In genomic region chr9:14365481-14366125, GRCm38 (mm10) we compare ENCODE assay signal across 10 mouse cellular contexts. TPM values are rescaled to one million over a fixed set of nuclear protein-coding genes. Genes with fewer than 3 reads are reported as not detected.
DNase-seq lines count a peak whose midpoint lies in the region; ATAC-seq and TF ChIP-seq lines count a peak whose summit lies in the region.
"Had no signal": no experiment of that assay in that cellular context is flagged by ENCODE, and none has a peak within 500 bp of the region (broad histone marks: within the 10 kb centered on the region; RNA-seq: fewer than 3 reads in every experiment).

No protein-coding gene starts in this region.

- H3K27ac ChIP-seq in intestine, embryonic 15.5 days: no peak overlapping the region
- no peak overlapping the region for H3K27ac ChIP-seq in intestine, postnatal 0 days (ENCODE audit: low read depth, low read length)
- H3K27ac ChIP-seq in kidney, adult 2 months (ENCODE audit: insufficient read depth, low read depth, low read length): peak overlapping the region; percentile 18
- no peak overlapping the region for H3K27ac ChIP-seq in hindbrain, embryonic 12.5 days

- peak; percentile 32; the same call in 1 of the 2 replicates for ATAC-seq in intestine, embryonic 15.5 days
- no peak for ATAC-seq in intestine, postnatal 0 days
- peak; percentile 55 for ATAC-seq in common myeloid progenitor, adult 5-6 weeks (replicated peaks; ENCODE audit: low read depth, poor library complexity, severe bottlenecking)
- 0 out of 2 replicates have a peak, but pooled peaks have one; percentile 17 for ATAC-seq in neutrophil, adult 5-6 weeks (ENCODE audit: extremely low read depth, insufficient number of reproducible peaks, low FRiP score, poor library complexity, severe bottlenecking)
- no peak for ATAC-seq in hindbrain, embryonic 12.5 days (ENCODE audit: low FRiP score)

- no peak overlapping the region for H3K9ac ChIP-seq in intestine, embryonic 15.5 days
- no peak overlapping the region for H3K9ac ChIP-seq in intestine, postnatal 0 days (ENCODE audit: low read depth, low read length)
- H3K9ac ChIP-seq in hindbrain, embryonic 12.5 days: no peak overlapping the region

- 0 out of 2 replicates have a peak, but pooled peaks cover 3% of the 10 kb centered on the region for H3K4me1 ChIP-seq in intestine, embryonic 15.5 days (replicated peaks)
- H3K4me1 ChIP-seq in intestine, postnatal 0 days (replicated peaks; ENCODE audit: control insufficient read depth, insufficient read depth, low read length): no peaks in the 10 kb centered on the region
- no peaks in the 10 kb centered on the region for H3K4me1 ChIP-seq in kidney, adult 2 months (ENCODE audit: control insufficient read depth, insufficient read depth, low read length)
- peaks cover 7% of the 10 kb centered on the region; the same call in 1 of the 2 replicates for H3K4me1 ChIP-seq in hindbrain, embryonic 12.5 days

- H3K4me3 ChIP-seq in intestine, embryonic 15.5 days (replicated peaks): no peak overlapping the region
- no peak overlapping the region for H3K4me3 ChIP-seq in intestine, postnatal 0 days (ENCODE audit: low read depth, low read length)
- H3K4me3 ChIP-seq in kidney, adult 2 months (ENCODE audit: insufficient read depth, low read depth, low read length): no peak overlapping the region
- H3K4me3 ChIP-seq in hindbrain, embryonic 12.5 days: no peak overlapping the region

- TF ChIP-seq POLR2A in kidney, adult 2 months (IDR thresholded peaks at IDR 0.05; ENCODE audit: low read depth, low read length): no peak

- WGBS in intestine, embryonic 15.5 days: 53% methylated on average over 4 of the region's 4 CpGs
- 53% methylated on average over 4 of the region's 4 CpGs for WGBS in intestine, postnatal 0 days
- 54% methylated on average over 4 of the region's 4 CpGs for WGBS in kidney, adult 2 months
- WGBS in hindbrain, embryonic 12.5 days: 61% methylated on average over 4 of the region's 4 CpGs

- H3K4me2 ChIP-seq in intestine, embryonic 15.5 days (replicated peaks): no peak overlapping the region
- H3K4me2 ChIP-seq in intestine, postnatal 0 days (replicated peaks; ENCODE audit: low read depth): no peak overlapping the region
- H3K4me2 ChIP-seq in hindbrain, embryonic 12.5 days (replicated peaks): no peak overlapping the region

- peaks cover 8% of the 10 kb centered on the region; the same call in 1 of the 2 replicates for H3K36me3 ChIP-seq in intestine, embryonic 15.5 days
- H3K36me3 ChIP-seq in intestine, postnatal 0 days (ENCODE audit: control insufficient read depth, insufficient read depth): 0 out of 2 replicates have a peak, but pooled peaks cover 5% of the 10 kb centered on the region
- H3K36me3 ChIP-seq in kidney, adult 2 months (ENCODE audit: control insufficient read depth, insufficient read depth, low read length): no peaks in the 10 kb centered on the region
- no peaks in the 10 kb centered on the region for H3K36me3 ChIP-seq in hindbrain, embryonic 12.5 days

- TF ChIP-seq CTCF in intestine, postnatal 0 days (IDR thresholded peaks at IDR 0.05; ENCODE audit: low read depth): no peak
- no peak for TF ChIP-seq CTCF in kidney, adult 2 months (conservative IDR thresholded peaks at IDR 0.05; ENCODE audit: insufficient read depth, insufficient read length, low read depth, low read length)

- H3K9me3 ChIP-seq in intestine, embryonic 15.5 days: no peaks in the 10 kb centered on the region
- no peaks in the 10 kb centered on the region for H3K9me3 ChIP-seq in intestine, postnatal 0 days (ENCODE audit: control insufficient read depth)
- H3K9me3 ChIP-seq in hindbrain, embryonic 12.5 days (replicated peaks): no peaks in the 10 kb centered on the region

- H3K27me3 ChIP-seq in intestine, embryonic 15.5 days (replicated peaks): no peaks in the 10 kb centered on the region
- no peaks in the 10 kb centered on the region for H3K27me3 ChIP-seq in intestine, postnatal 0 days (replicated peaks; ENCODE audit: control insufficient read depth, insufficient read depth, low read length)
- H3K27me3 ChIP-seq in kidney, adult 2 months (replicated peaks; ENCODE audit: control insufficient read depth, insufficient read depth, low read length): no peaks in the 10 kb centered on the region
- H3K27me3 ChIP-seq in hindbrain, embryonic 12.5 days: no peaks in the 10 kb centered on the region

- DNase-seq in kidney, adult 2 months: peak; percentile 59
- no peak for DNase-seq in lung, postnatal 10 days
- DNase-seq in right cerebral cortex, postnatal 14 days: no peak
- DNase-seq: layer of hippocampus, postnatal 36 days; thymus, postnatal 36 days had no signal

RNA-seq across cellular contexts. Expression of gene Endod1, which starts 15.7 kb away (rescaled TPM):
- polyA plus RNA-seq in intestine, embryonic 15.5 days (2015; fragmentation: Nextera tagmentation; extraction: Ambion mirVana): 26.3 and 26.7 TPM in 2 replicates
- polyA plus RNA-seq in intestine, postnatal 0 days (2015; fragmentation: Nextera tagmentation; extraction: Ambion mirVana): 36.8 and 39.0 TPM in 2 replicates
- total RNA-seq in common myeloid progenitor, adult 5-6 weeks (2017): 28.2 and 28.8 TPM in 2 replicates
- 22.1 and 51.3 TPM in 2 replicates for polyA plus RNA-seq in kidney, adult 2 months (2012; rRNA removed)
- 3.7 and 5.1 TPM in 2 replicates for total RNA-seq in neutrophil, adult 5-6 weeks (2017)
- 11.0 and 11.9 TPM in 2 replicates for polyA plus RNA-seq in hindbrain, embryonic 12.5 days (2016; fragmentation: Nextera tagmentation; extraction: Ambion mirVana)

Comparison
In these comparisons a context has a peak if more than half of its experiments do, and no peak if none do; other contexts are left out.
1. ATAC-seq: peak in intestine, embryonic 15.5 days (single experiment), common myeloid progenitor, adult 5-6 weeks (single experiment) and neutrophil, adult 5-6 weeks (single experiment); none in intestine, postnatal 0 days (single experiment) and hindbrain, embryonic 12.5 days (single experiment).